Mouse (Mus musculus): Measurements from ENCODE around the gene Rbbp8nl. TPM values are rescaled to one million over a fixed set of nuclear protein-coding genes. Genes with fewer than 3 reads are reported as not detected.
A peak's percentile ranks its signal among the peaks of the same experiment; 100 is the strongest.

The Rbbp8nl gene
- total RNA-seq, 2 experiments from 2014 or later, result not detected

GRCm38 (mm10) chr2:180230482-180230881 lies 59.2 kb downstream of the Rbbp8nl start:
- no peak for DNase-seq
- intact Hi-C loops (cut with DNase I), result no loop called here
- Histone ChIP-seq H3K4me3 (no peak overlapping the region), H3K27ac (peak overlapping the region; percentile 58)
- TF ChIP-seq CTCF (IDR thresholded peaks at IDR 0.05), result no peak

GRCm38 (mm10) chr2:180229129-180229528 lies 60.5 kb downstream of the Rbbp8nl start:
- no peak for DNase-seq
- intact Hi-C loops (cut with DNase I), result no loop called here
- no peak overlapping the region for H3K4me3 ChIP-seq
- TF ChIP-seq CTCF (IDR thresholded peaks at IDR 0.05), result no peak
- peak overlapping the region; percentile 88 for H3K27ac ChIP-seq

DNA sequence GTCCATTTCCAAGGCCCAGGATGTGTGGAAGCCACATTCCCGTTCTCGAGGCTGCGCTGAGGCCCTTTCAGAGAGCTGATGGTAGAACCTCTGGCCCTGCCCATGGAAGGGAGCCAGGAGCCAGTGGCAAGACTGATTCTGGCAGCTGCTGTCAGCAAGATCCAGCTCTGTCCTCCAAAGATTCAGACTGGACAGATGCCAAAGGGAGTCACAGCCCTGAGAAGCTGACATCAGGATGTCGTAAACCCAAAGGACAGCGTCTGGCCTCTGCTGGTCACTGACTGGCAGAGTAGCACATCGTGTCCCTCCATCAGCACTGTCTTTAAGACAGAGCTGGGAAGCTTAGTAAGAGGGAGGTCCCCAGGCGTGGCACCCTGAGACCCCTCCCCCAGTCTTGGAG lies 61.1 kb downstream of the Rbbp8nl start:
- intact Hi-C loops (cut with DNase I), result no loop called here
- Histone ChIP-seq H3K27ac (peak overlapping the region; percentile 88), H3K4me3 (no peak overlapping the region)
- DNase-seq, result peak; percentile 86
- TF ChIP-seq CTCF (IDR thresholded peaks at IDR 0.05), result no peak

- H3K4me3 ChIP-seq, result peak overlapping the region; percentile 69
- TF ChIP-seq CTCF (IDR thresholded peaks at IDR 0.05), result no peak
- intact Hi-C loops (cut with DNase I), result no loop called here
Observed at GRCm38 (mm10) chr2:180228060-180228458, 61.6 kb downstream of the Rbbp8nl start.

More at GRCm38 (mm10) chr2:180228060-180228458, 61.6 kb downstream of the Rbbp8nl start:
- peak overlapping the region; percentile 88 for H3K27ac ChIP-seq
- no peak for DNase-seq

Small RNAs within 50 kb of the gene (microRNA-seq; reads per million reads assigned to microRNA genes)
- not detected for gene Mir3091

Other genes with a start within 250 kb of the Rbbp8nl start
- 100 to 1,000 TPM; 135 to 160 TPM for gene Psma7, start 247.4 kb downstream of the Rbbp8nl start, total RNA-seq (2021)
- gene Ss18l1, start 247.4 kb downstream of the Rbbp8nl start, total RNA-seq (2021), result 1 to 10 TPM; 1.9 to 2.7 TPM
- 10 to 100 TPM; 13.0 to 17.4 TPM for gene Mtg2, start 219.3 kb downstream of the Rbbp8nl start, total RNA-seq (2021)
- gene Hrh3, start 185.4 kb downstream of the Rbbp8nl start, total RNA-seq (2021), result not detected
- gene Osbpl2, start 170.6 kb downstream of the Rbbp8nl start, total RNA-seq (2021), result 10 to 100 TPM; 16.3 to 18.6 TPM
- gene Adrm1, start 118.4 kb downstream of the Rbbp8nl start, total RNA-seq (2021), result 100 to 1,000 TPM in 1 of 2 experiments, 10 to 100 TPM in 1; 99.5 to 121 TPM
- gene Lama5, start 64.0 kb downstream of the Rbbp8nl start, total RNA-seq (2021), result 10 to 100 TPM; 10.5 to 14.8 TPM
- gene Rps21, start 32.5 kb downstream of the Rbbp8nl start, total RNA-seq (2021), result 100 to 1,000 TPM; 359 to 473 TPM
- 1 to 10 TPM; 9.3 to 9.8 TPM for gene Cables2, start 16.4 kb downstream of the Rbbp8nl start, total RNA-seq (2021)
- not detected for gene Gata5, start 44.8 kb upstream of the Rbbp8nl start, total RNA-seq (2021)
- gene Slco4a1, start 166.4 kb upstream of the Rbbp8nl start, total RNA-seq (2021), result under 1 TPM in 1 of 2 experiments, not detected in 1; 0.15 TPM
- gene Ntsr1, start 210.1 kb upstream of the Rbbp8nl start, total RNA-seq (2021), result not detected

All from gastrocnemius, adult 2 months (tissue).